Mouse (Mus musculus): ENCODE results near the gene P3h1. TPM values are rescaled to one million over a fixed set of nuclear protein-coding genes. Genes with fewer than 3 reads are reported as not detected.

Gene P3h1
- polyA plus RNA-seq, 1 experiment, result 26.1 TPM

DNA sequence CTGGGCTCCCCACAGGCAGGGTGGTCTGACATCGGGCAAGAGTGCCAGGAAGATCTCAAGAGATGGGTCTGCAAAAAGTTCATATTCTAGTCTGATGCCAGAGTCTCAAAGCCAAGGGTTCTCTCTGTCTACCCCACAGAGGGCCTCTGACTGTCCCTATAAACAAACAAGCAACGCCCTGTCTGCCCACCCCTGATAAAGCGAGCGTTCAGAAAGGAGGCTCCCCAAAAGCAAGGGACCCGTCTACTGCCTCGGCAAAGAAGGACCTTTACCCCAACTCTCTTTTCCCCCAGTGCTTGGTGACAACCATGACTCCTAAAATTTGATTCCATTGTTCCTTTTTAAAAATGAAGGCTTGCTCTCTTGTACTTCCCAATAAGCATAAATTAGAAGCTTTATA, 42.9 kb upstream of the P3h1 start, which contains the start of gene Ermap:
Gene Ermap, minus strand, starts transcription at position 148 of the 400 bp plus-strand sequence.
- H3ac ChIP-seq (ENCODE audit: control insufficient read depth, insufficient read length, low read depth), result no peak within 1 kb of the TSS
- no peaks in the 10 kb centered on the region for H3K27me3 ChIP-seq (ENCODE audit: control insufficient read depth, insufficient read depth, insufficient read length)
- H3K36me3 ChIP-seq (ENCODE audit: control insufficient read depth, insufficient read depth), result no peaks in the 10 kb centered on the region
- TF ChIP-seq CTCF (IDR thresholded peaks at IDR 0.05; ENCODE audit: control insufficient read depth, insufficient read depth, insufficient read length) (no peak), MAX (IDR thresholded peaks at IDR 0.05) (no peak), FOSL1 (IDR thresholded peaks at IDR 0.05; ENCODE audit: insufficient read depth, low read length, poor library complexity, severe bottlenecking) (no peak), MYOG (IDR thresholded peaks at IDR 0.05; ENCODE audit: control insufficient read depth, extremely low read depth, insufficient read length) (no peak), CEBPB (IDR thresholded peaks at IDR 0.05; ENCODE audit: low read depth) (no peak), USF1 (IDR thresholded peaks at IDR 0.05; ENCODE audit: low read depth) (no peak), MYOD1 (IDR thresholded peaks at IDR 0.05; ENCODE audit: control insufficient read depth, insufficient read length, low read depth) (no peak)
- no peak within 1 kb of the TSS for H3K4me3 ChIP-seq (ENCODE audit: insufficient read depth, poor library complexity, severe bottlenecking)
- no peaks in the 10 kb centered on the region for H3K79me2 ChIP-seq (ENCODE audit: control insufficient read depth, insufficient read depth)
- no peaks in the 10 kb centered on the region for H3K79me3 ChIP-seq (ENCODE audit: low read depth)

DNA sequence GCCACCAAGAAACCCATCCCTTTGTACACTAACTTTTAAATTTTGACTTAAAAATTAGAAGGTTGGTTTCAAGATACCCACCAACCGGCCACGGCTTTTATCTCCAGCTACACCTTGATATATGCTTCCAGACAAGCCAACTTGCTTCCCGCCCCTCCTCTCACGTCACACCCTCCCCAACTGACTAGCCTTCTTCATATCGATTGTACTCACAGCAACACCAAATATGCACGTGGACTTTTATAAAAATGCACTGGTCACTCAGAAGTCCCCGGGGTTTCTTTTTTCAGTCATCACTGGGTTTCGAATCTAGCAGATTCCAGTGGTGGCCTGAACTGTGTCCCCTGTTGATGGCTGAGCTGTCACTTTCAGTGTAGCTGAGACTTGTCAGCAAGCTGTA, 42.1 kb upstream of the P3h1 start:
- no peak overlapping the region for H3K4me3 ChIP-seq (ENCODE audit: insufficient read depth, poor library complexity, severe bottlenecking)
- H3K79me2 ChIP-seq (ENCODE audit: control insufficient read depth, insufficient read depth), result no peaks in the 10 kb centered on the region
- no peak for TF ChIP-seq CEBPB (IDR thresholded peaks at IDR 0.05; ENCODE audit: low read depth)
- TF ChIP-seq CTCF (IDR thresholded peaks at IDR 0.05; ENCODE audit: control insufficient read depth, insufficient read depth, insufficient read length), result no peak
- TF ChIP-seq MYOD1 (IDR thresholded peaks at IDR 0.05; ENCODE audit: control insufficient read depth, insufficient read length, low read depth), result no peak
- no peak for TF ChIP-seq FOSL1 (IDR thresholded peaks at IDR 0.05; ENCODE audit: insufficient read depth, low read length, poor library complexity, severe bottlenecking)
- H3K27me3 ChIP-seq (ENCODE audit: control insufficient read depth, insufficient read depth, insufficient read length), result no peaks in the 10 kb centered on the region
- H3K36me3 ChIP-seq (ENCODE audit: control insufficient read depth, insufficient read depth), result no peaks in the 10 kb centered on the region
- H3ac ChIP-seq (ENCODE audit: control insufficient read depth, insufficient read length, low read depth), result no peak overlapping the region
- no peaks in the 10 kb centered on the region for H3K79me3 ChIP-seq (ENCODE audit: low read depth)

DNA sequence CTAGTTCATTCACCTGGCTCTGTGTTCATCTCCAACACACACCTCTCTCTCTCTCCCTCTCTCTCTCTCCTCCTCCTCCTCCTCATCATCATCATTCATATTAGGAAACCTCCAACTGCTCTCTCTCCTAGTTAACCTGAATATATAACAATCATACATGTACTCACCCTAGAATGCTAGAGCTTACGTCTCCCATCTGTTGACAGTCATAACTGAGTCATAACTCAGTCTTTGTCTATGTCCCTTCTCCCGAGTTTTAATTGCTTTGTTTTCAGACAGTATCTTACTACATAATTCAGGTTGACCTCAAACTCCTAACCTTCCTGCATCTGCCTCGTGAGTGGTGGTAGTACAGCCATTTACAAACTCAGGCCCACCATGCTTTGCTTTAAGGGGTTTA, 41.4 kb upstream of the P3h1 start:
- H3K79me3 ChIP-seq (ENCODE audit: low read depth), result no peaks in the 10 kb centered on the region
- no peaks in the 10 kb centered on the region for H3K36me3 ChIP-seq (ENCODE audit: control insufficient read depth, insufficient read depth)
- H3K79me2 ChIP-seq (ENCODE audit: control insufficient read depth, insufficient read depth), result no peaks in the 10 kb centered on the region
- no peak overlapping the region for H3K4me3 ChIP-seq (ENCODE audit: insufficient read depth, poor library complexity, severe bottlenecking)
- H3ac ChIP-seq (ENCODE audit: control insufficient read depth, insufficient read length, low read depth), result no peak overlapping the region
- no peak for TF ChIP-seq MYOG (IDR thresholded peaks at IDR 0.05; ENCODE audit: control insufficient read depth, extremely low read depth, insufficient read length)
- TF ChIP-seq USF1 (IDR thresholded peaks at IDR 0.05; ENCODE audit: low read depth), result no peak
- no peak for TF ChIP-seq CEBPB (IDR thresholded peaks at IDR 0.05; ENCODE audit: low read depth)
- no peak for TF ChIP-seq CTCF (IDR thresholded peaks at IDR 0.05; ENCODE audit: control insufficient read depth, insufficient read depth, insufficient read length)
- no peak for TF ChIP-seq FOSL1 (IDR thresholded peaks at IDR 0.05; ENCODE audit: insufficient read depth, low read length, poor library complexity, severe bottlenecking)
- TF ChIP-seq MAX (IDR thresholded peaks at IDR 0.05), result no peak
- TF ChIP-seq MYOD1 (IDR thresholded peaks at IDR 0.05; ENCODE audit: control insufficient read depth, insufficient read length, low read depth), result no peak
- no peaks in the 10 kb centered on the region for H3K27me3 ChIP-seq (ENCODE audit: control insufficient read depth, insufficient read depth, insufficient read length)

- Histone ChIP-seq H3K36me3 (ENCODE audit: control insufficient read depth, insufficient read depth) (no peaks in the 10 kb centered on the region), H3K79me3 (ENCODE audit: low read depth) (no peaks in the 10 kb centered on the region), H3K79me2 (ENCODE audit: control insufficient read depth, insufficient read depth) (no peaks in the 10 kb centered on the region), H3ac (ENCODE audit: control insufficient read depth, insufficient read length, low read depth) (no peak overlapping the region), H3K4me3 (ENCODE audit: insufficient read depth, poor library complexity, severe bottlenecking) (no peak overlapping the region), H3K27me3 (ENCODE audit: control insufficient read depth, insufficient read depth, insufficient read length) (no peaks in the 10 kb centered on the region)
- TF ChIP-seq MYOG (IDR thresholded peaks at IDR 0.05; ENCODE audit: control insufficient read depth, extremely low read depth, insufficient read length) (no peak), CEBPB (IDR thresholded peaks at IDR 0.05; ENCODE audit: low read depth) (no peak), CTCF (IDR thresholded peaks at IDR 0.05; ENCODE audit: control insufficient read depth, insufficient read depth, insufficient read length) (no peak), MAX (IDR thresholded peaks at IDR 0.05) (no peak), FOSL1 (IDR thresholded peaks at IDR 0.05; ENCODE audit: insufficient read depth, low read length, poor library complexity, severe bottlenecking) (no peak), USF1 (IDR thresholded peaks at IDR 0.05; ENCODE audit: low read depth) (no peak), MYOD1 (IDR thresholded peaks at IDR 0.05; ENCODE audit: control insufficient read depth, insufficient read length, low read depth) (no peak)
Observed at GRCm38 (mm10) chr4:119192757-119193156, 40.0 kb upstream of the P3h1 start.

DNA sequence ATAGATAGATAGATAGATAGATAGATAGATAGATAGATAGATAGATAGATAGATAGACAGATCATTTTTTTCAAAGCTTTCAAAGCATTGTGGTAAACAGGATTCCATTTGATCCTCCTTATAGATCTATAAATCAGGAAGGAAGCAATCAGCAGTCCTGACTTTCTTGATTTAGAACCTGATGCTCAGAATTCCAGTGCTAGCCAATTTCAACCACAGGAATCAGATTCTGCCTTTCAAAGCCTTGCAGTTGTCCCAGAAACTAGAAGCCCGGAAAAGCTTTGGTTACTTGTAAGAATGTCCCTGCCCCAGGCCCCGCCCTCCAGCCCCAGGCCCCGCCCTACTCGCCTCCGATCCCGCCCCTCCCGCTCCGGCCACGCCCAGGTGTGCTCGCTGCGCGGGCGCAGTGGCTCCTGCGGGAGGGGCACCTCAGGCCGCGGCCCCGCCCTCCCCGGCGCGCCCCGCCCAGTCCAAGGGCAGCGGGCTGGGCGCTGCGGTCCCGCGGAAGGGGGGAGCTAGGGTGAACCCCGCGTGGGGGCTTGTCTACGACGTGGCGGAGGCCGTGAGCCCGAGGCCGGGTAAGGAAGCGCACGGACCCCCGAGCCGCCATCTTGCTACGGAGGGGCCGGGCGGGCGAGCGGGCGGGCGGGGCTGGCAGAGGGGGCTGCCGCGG, 37.7 kb upstream of the P3h1 start, which contains the start of gene Svbp:
Gene Svbp, plus strand, starts transcription at position 398 of the 673 bp plus-strand sequence.
- Histone ChIP-seq H3ac (ENCODE audit: control insufficient read depth, insufficient read length, low read depth) (peak within 1 kb of the TSS; percentile 82), H3K4me3 (ENCODE audit: insufficient read depth, poor library complexity, severe bottlenecking) (peak within 1 kb of the TSS; percentile 43), H3K79me3 (ENCODE audit: low read depth) (no peaks in the 10 kb centered on the region), H3K79me2 (ENCODE audit: control insufficient read depth, insufficient read depth) (no peaks in the 10 kb centered on the region), H3K27me3 (ENCODE audit: control insufficient read depth, insufficient read depth, insufficient read length) (no peaks in the 10 kb centered on the region), H3K36me3 (ENCODE audit: control insufficient read depth, insufficient read depth) (no peaks in the 10 kb centered on the region)
- TF ChIP-seq CEBPB (IDR thresholded peaks at IDR 0.05; ENCODE audit: low read depth) (no peak), MYOG (IDR thresholded peaks at IDR 0.05; ENCODE audit: control insufficient read depth, extremely low read depth, insufficient read length) (no peak)
